Mouse (Mus musculus): ENCODE measurements around the gene Prpf40b.
A peak's percentile ranks its signal among the peaks of the same experiment; 100 is the strongest.
"Not testable (repeated sequence)": the region's sequence is repeated elsewhere in the genome, so short reads cannot be mapped to it uniquely, and the experiment has no call there.

Gene Prpf40b

GRCm38 (mm10) chr15:99294813-99295374 is at the start of gene Prpf40b:
Gene Prpf40b (plus strand): TSS chr15:99295087.
- peak; percentile 94 for DNase-seq (ENCODE audit: low spot score)

- not testable (repeated sequence) for DNase-seq (ENCODE audit: low spot score)
These were observed 48.2 kb upstream of the Prpf40b start for GRCm38 (mm10) chr15:99246736-99247135.

GRCm38 (mm10) chr15:99248972-99249371 is 45.9 kb upstream of the Prpf40b start:
- DNase-seq (ENCODE audit: low spot score), result no peak

- no peak for DNase-seq (ENCODE audit: low spot score)
These were observed 44.9 kb upstream of the Prpf40b start for GRCm38 (mm10) chr15:99249938-99250337.

- not testable (repeated sequence) for DNase-seq (ENCODE audit: low spot score)
These were observed 43.8 kb upstream of the Prpf40b start for GRCm38 (mm10) chr15:99251111-99251510.

DNA sequence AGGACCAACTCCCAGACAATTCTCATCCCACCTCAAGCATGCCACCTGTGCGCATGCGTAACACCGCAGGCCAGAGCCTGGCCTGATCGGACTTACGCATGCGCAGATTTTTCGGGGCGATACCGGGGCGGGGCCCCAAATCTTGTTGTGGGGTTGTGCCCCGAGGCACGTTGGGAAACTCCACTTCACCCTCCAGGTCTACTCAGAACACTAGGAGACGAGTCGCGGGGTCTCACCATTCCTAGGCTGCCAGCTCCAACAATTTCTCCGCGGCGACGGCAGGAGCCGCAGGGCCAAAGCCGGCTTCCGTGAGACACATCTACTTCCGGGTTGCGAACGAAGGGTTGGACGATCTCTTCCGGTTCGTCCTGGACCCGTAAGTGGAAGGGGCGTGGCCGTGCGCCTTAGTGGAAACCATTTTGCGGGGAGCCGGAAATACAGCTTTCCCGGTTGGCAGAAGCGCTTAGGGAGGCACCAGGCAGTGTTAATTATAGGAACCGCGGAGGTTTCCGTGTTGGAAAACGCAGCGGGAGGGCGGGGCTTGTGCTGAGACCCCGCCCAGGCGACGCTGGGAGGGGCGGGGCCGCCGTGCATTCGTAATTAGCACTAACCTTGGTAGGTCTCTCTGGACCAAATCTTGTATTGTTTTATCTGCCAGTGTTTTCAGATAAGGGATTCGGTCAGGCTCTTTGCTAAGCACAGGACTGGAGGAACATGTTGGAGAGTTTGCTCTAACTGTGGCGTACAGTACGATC is 43.1 kb upstream of the Prpf40b start, which contains the start of gene Mcrs1:
Gene Mcrs1, minus strand, starts transcription at position 336 of the 755 bp plus-strand sequence.
- peak; percentile 97 for DNase-seq (ENCODE audit: low spot score)

DNA sequence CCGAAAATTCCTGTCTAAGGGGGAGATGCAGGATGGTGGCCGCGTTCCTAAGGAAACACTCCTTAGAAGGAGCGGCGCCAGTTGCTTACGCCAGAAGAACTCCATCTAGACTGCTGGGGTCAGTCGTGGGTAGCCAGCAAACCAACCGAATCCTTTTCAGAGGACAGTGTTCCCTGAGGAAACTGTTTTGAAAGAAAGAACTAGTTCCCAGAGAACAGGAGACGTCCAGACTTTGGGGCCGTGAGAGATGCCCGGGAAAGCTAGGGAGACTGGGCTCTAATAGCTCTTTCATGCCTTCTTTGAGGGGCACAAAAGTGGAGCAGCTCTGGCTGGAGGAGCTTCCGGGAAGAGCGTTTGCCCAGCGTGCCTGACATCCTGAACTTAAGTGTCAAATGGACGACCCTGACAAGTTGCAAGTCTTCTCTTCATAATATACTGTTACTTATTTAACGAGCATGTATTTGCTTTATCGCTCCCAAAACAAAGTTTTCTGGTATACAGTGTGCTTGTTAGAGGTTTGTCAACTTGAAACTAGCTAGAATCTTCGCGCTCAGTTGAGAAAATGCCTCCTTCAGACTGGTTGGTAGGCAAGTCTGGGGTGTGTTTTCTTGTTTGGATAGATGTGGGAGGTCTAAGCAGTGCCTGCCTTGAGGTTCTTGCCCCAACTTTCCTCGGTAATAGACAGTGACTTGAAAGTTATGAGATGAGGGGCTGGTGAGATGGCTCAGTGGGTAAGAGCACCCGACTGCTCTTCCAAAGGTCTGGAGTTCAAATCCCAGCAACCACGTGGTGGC is 42.3 kb upstream of the Prpf40b start:
- DNase-seq (ENCODE audit: low spot score), result no peak

DNA sequence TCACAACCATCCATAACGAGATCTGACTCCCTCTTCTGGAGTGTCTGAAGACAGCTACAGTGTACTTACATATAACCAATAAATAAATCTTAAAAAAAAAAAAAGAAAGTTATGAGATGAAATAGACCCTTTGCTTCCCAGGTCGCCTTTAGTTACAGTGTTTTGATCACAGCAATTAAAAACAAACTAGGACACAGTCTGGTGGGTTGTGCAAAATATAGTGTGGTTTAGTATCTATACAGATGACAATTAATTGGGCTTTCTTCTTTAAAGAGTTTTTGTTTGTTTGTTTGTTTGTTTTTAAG is 41.8 kb upstream of the Prpf40b start:
- not testable (repeated sequence) for DNase-seq (ENCODE audit: low spot score)

DNA sequence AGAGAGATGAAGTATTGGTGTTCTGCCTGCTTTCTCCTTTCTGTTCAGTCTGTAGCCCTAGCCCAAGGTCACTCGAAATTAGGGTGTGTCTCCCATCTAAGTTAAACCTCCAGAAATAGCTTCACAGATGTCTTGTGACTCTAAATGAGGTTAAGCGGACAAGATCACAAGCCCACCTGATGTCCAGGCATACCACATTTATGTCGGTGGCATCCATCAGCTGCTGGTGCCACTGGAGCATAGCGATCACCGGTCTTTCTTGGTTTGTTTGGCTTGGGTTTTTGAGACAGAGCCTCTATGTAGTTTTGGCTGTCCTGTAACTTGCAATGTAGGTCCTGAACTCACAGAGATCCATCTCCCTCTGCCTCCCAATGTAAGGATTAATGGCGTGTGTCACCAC is 41.1 kb upstream of the Prpf40b start:
- DNase-seq (ENCODE audit: low spot score), result no peak

DNA sequence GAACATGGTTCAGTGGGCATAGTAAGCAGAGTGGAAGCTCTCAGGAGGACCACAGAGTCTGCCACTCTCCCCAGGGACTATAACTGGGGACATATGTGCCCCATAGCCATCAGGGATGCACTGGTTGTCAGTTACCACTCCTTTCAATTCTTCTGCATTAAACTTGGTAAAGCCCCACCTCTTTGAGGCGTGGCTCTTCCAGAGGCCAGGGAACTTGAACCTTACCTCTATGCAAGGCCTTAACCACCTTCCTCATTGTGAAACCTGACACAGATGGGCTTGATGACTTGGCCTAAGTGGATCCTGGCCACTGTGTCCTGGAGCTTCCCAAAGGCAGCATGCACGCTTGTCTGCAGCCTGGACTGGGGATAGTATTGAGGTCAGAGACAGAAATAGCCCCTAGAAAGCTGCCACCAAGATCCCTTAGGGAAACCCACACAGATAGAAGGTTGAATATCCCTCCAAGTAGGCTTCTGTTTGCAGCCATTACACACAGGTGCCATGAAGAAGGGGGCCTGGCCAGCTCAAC is 40.3 kb upstream of the Prpf40b start:
- DNase-seq (ENCODE audit: low spot score), result no peak

DNA sequence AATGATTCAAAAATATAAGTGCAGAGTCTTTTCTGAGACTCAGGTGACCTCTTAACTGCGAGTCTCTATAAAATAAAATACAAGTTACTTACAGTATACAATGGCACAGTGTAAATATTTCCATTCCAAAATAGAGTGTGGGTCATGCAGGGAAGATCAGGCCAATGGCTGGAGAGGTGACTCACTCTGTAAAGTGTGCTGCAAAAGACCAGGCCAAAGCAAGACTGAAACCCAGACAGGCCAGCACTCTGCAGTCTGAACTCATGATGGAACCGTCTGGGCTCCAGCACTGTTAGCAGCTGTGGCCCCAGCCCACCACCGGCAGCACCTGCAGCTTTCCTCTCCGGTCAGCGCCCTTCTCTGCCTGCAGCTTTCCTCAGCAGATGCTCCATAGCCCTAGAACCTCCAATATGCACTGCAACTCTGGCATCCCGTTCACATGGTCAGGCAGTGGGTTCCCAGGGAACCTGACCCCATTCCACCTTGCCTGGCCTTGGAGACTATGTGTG is 39.6 kb upstream of the Prpf40b start:
- DNase-seq (ENCODE audit: low spot score), result no peak

GRCm38 (mm10) chr15:99259167-99259729 is 35.6 kb upstream of the Prpf40b start:
- no peak for DNase-seq (ENCODE audit: low spot score)

- peak; percentile 77 for DNase-seq (ENCODE audit: low spot score)
These were observed 35.1 kb upstream of the Prpf40b start for GRCm38 (mm10) chr15:99259730-99260252.

GRCm38 (mm10) chr15:99262702-99263101 is 32.2 kb upstream of the Prpf40b start:
- no peak for DNase-seq (ENCODE audit: low spot score)

DNA sequence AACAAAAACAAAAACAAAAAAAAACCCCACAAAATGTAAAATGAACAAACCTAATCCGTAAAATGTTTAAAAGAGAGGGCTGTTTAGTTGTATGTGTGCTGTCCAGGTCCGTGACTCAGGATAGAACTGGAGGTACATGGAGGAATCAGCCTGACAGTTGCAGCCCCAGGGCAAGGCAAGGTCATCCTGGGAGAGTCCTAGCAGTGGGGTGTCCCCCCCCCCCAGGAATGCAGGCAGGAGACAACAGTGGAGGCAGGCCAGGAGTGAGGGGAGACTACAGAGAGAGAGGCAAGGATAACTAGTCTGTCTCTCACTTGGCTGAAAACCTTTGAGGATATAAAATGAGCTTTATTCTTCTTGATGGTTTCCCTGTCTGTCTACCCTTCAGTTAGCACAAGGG is 30.5 kb upstream of the Prpf40b start:
- no peak for DNase-seq (ENCODE audit: low spot score)

GRCm38 (mm10) chr15:99265679-99266078 is 29.2 kb upstream of the Prpf40b start:
- peak; percentile 49 for DNase-seq (ENCODE audit: low spot score)

GRCm38 (mm10) chr15:99276095-99276494 is 18.8 kb upstream of the Prpf40b start:
- no peak for DNase-seq (ENCODE audit: low spot score)

GRCm38 (mm10) chr15:99278271-99278670 is 16.6 kb upstream of the Prpf40b start:
- DNase-seq (ENCODE audit: low spot score), result no peak

GRCm38 (mm10) chr15:99283456-99283855 is 11.4 kb upstream of the Prpf40b start:
- no peak for DNase-seq (ENCODE audit: low spot score)

DNA sequence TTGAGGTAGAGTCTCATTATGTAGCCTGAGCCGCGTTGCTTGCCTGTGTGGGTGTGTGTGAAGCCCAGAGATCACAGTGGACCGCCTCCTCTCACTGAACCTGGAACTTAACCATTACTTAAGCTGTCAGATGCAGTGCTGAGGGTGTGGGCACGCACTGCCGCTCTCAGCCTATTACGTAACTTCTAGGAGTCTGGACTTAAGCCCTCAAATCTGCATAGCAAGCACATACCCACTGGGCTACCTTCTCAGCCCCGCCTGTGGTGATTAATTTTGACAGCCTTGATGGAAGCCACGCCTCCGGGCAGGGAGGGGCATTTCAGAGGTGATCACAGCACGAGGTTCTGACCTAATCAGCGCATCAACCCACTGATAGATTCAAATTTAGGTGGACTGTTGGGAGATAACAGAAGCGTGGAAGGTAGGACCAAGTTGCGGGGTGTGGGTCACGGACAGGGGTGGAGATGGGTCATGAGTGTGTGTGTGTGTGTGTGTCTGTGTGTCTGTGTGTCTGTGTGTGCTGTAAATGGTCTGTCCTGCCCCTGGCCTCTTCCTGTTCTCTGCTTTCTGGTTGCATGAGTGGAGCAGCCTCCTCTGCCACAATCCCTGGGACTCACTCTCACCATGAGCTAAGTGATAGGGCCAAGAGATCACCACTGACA is 10.2 kb upstream of the Prpf40b start:
- no peak for DNase-seq (ENCODE audit: low spot score)

DNA sequence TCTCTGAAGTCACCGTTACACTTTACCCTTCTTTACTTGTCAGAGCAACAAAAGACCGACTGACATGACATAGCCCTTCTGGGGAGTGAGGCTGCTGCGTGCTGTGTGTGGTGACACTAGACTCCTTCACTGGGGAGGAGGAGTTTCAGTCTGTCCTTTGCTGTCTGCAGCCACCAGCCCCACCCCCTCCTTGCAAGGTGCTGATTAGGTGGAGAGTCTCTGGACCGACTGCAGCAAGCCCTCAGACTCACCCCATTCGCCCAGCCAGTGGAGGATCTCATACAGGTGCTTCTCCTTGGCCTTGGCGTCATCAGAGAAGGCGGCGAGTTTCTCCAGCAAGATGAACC is 9.7 kb upstream of the Prpf40b start:
- no peak for DNase-seq (ENCODE audit: low spot score)

DNA sequence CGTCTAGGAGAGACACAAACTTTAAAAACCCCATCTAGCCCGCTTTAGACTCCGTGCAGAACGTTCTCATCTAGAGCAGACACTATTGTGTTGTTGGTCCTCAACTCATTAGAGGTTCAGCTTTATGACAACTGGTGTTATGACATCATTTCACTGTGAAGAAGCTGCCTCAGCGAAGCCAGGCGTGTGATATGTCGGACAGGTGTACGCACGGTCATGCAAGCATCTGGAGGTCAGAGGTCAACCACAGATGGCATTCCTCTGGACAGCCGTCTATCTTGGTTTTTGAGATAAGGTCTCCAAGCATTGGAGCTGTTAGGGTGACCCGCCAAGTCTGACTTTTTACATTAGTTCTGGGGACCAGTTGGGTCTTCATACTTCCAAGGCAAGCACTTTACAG is 4.3 kb upstream of the Prpf40b start:
- no peak for DNase-seq (ENCODE audit: low spot score)
